Mouse (Mus musculus) bone marrow, adult 2 months (tissue): Measurements from ENCODE around the gene Gm29735. TPM values are rescaled to one million over a fixed set of nuclear protein-coding genes. Genes with fewer than 3 reads are reported as not detected.
"Not testable (repeated sequence)": the region's sequence is repeated elsewhere in the genome, so short reads cannot be mapped to it uniquely, and the experiment has no call there.

Experiments used
- H3K27ac ChIP-seq: fragments of 200-500 bp; 2 replicates; pipeline ENCODE4 v1.5.1; 2012; ENCODE audit warnings: low read depth, mild to moderate bottlenecking, control low read depth, inconsistent platforms, low read length; ENCODE audit not compliant: control insufficient read depth, poor library complexity, insufficient read depth
- H3K4me1 ChIP-seq: fragments of 200-500 bp; 2 replicates; pipeline ENCODE4 v1.6.1; 2011; ENCODE audit warnings: low read length; ENCODE audit not compliant: control insufficient read depth, insufficient read depth
- H3K4me3 ChIP-seq: fragments of 200-500 bp; replicated peaks from 2 replicates; pipeline ENCODE3; 2011; ENCODE audit warnings: mild to moderate bottlenecking, low read depth, low read length, control low read depth; ENCODE audit not compliant: control insufficient read depth
- CTCF ChIP-seq: fragments of 200-500 bp; IDR thresholded peaks from 2 replicates; pipeline ENCODE4 v1.5.1; 2011; ENCODE audit warnings: low read length, control low read depth; ENCODE audit not compliant: control insufficient read depth, insufficient read depth
- POLR2A ChIP-seq: fragments of 200-500 bp; IDR thresholded peaks from 2 replicates; pipeline ENCODE4 v1.6.1; 2011; ENCODE audit warnings: low read depth, mild to moderate bottlenecking, control low read depth, low read length, borderline replicate concordance; ENCODE audit not compliant: control insufficient read depth
- WGBS: fragments of 180-500 bp; shearing (Covaris S2); methylation state at CpG from one replicate; pipeline ENCODE4 v1.1.7; 2018; 5-methylcytosine and 5-hydroxymethylcytosine counted together
- polyA plus RNA-seq: library from polyadenylated mRNA; stranded (reverse); fragments of >200 nt; gene quantifications from 2 replicates; pipeline ENCODE4 v1.2.4, GENCODE M21; 2011; ENCODE audit warnings: low replicate concordance; ENCODE audit not compliant: missing spikeins, insufficient read depth, insufficient read length

The Gm29735 gene
- polyA plus RNA-seq, 1 experiment = not detected

GRCm38 (mm10) chr7:142140696-142141095 lies 16.2 kb downstream of the Gm29735 start:
- WGBS = 0% methylated on average over 1 of the region's 1 CpGs
- TF ChIP-seq POLR2A (no peak), CTCF (no peak)
- Histone ChIP-seq H3K4me3 (no peak overlapping the region), H3K4me1 (no peaks in the 10 kb centered on the region), H3K27ac (no peak overlapping the region)

DNA sequence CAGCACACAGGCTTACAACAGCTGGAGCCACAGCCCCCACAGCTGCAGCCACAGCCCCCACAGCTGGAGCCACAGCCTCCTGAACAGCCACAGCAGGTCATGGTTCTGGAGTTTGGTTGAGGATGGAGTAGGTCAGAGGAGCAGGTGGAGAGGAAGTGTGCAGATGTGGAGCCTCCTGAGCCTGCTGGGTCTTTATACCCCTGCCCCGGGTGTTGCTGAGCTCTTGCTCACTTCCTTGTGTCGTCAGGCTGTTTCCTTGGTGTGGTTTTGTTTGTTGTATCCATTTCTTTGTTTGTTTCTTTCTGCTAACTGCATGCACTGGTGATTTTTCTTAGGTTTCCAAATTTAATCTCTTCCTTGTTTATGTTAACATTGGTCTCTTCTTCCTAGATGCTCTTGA lies 21.0 kb downstream of the Gm29735 start, which contains the start of gene Gm39115:
Gm39115 (minus strand) TSS at position 101 of the 400 bp plus-strand sequence.
- H3K27ac ChIP-seq = not testable (repeated sequence)

GRCm38 (mm10) chr7:142134206-142134995 lies 22.5 kb downstream of the Gm29735 start:
- 52% methylated on average over 4 of the region's 4 CpGs for WGBS
- no peak for TF ChIP-seq POLR2A
- TF ChIP-seq CTCF = peak; percentile 8; the same call in 1 of the 2 replicates
- H3K27ac ChIP-seq = no peak overlapping the region
- H3K4me1 ChIP-seq = no peaks in the 10 kb centered on the region
- H3K4me3 ChIP-seq = no peak overlapping the region

More for the DNA sequence above, 21.0 kb downstream of the Gm29735 start, which contains the start of gene Gm39115:
- not testable (repeated sequence) for H3K4me3 ChIP-seq, H3K4me1 ChIP-seq
- 4% methylated on average over 2 of the region's 2 CpGs for WGBS

DNA sequence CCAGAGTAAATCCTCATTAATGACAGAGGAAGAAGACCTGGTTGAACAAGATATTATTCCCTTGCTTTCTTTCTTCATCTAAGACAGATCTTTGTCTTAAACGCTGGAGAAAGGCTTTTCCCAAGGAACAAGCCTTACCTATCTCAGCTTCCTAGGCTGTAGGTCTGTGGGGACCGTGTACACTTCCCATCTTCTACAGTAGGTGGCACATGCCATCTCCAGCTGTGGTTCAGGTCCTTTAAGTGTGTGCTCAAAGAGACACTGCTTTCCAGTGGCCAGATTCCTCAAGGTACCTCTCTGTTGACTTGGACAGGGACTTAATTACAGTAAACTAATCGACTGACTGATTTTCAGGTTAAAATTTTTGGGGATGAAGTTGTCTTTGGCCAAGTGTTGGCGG lies 28.1 kb downstream of the Gm29735 start:
- 49% methylated on average over 4 of the region's 4 CpGs for WGBS
- no peak overlapping the region for H3K4me3 ChIP-seq
- H3K4me1 ChIP-seq = no peaks in the 10 kb centered on the region
- H3K27ac ChIP-seq = no peak overlapping the region
- TF ChIP-seq CTCF (no peak), POLR2A (no peak)

DNA sequence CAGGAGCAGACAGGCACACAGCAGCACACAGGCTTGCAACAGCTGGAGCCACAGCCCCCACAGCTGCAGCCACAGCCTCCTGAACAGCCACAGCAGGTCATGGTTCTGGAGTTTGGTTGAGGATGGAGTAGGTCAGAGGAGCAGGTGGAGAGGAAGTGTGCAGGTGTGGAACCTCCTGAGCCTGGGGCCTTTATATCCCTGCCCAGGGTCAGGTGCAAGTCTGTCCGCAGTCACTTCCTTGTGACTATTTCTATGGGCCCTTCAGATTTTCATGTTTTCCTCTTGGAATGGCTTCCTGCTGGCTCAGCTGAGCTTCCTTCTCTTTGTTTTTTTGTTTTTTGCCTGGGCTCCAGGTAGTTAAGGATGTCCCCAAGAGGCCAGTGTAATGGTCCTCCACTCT lies 36.3 kb downstream of the Gm29735 start, which contains the start of gene Gm45618:
Gm45618 (minus strand) TSS at position 101 of the 400 bp plus-strand sequence.
- WGBS = 79% methylated on average over 1 of the region's 1 CpGs
- H3K27ac ChIP-seq, H3K4me3 ChIP-seq, H3K4me1 ChIP-seq: not testable (repeated sequence)

DNA sequence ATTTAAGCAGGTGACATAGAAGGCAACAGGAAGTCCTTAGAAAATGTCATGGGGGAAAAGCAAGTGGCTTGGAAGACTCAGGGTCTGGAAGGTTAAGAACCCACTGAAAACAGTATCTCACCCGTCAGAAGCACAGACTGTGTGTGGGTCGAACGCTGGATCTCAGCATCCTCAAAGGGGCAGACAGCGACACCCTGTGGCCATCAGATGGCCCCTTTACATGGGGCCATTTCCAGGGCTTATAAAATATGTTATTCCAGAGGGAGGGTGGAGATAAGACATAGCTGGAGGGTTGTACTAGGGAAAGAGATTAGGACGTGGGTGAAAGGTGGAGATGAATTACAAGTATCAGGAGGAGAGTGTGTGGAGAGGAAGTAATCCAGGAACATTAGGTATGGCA lies 37.3 kb downstream of the Gm29735 start:
- 15% methylated on average over 5 of the region's 5 CpGs for WGBS
- TF ChIP-seq POLR2A = no peak
- TF ChIP-seq CTCF = peak; percentile 42; the same call in 1 of the 2 replicates
- Histone ChIP-seq H3K4me3 (no peak overlapping the region), H3K27ac (no peak overlapping the region), H3K4me1 (no peaks in the 10 kb centered on the region)

Other genes starting within 250 kb of the Gm29735 start
- 19.7 and 30.1 TPM in 2 replicates for gene Tollip, start 238.6 kb downstream of the Gm29735 start, polyA plus RNA-seq
- gene Brsk2, start 207.4 kb downstream of the Gm29735 start, polyA plus RNA-seq = not detected in 2 replicates
- 28.2 and 34.3 TPM in 2 replicates for gene Mob2, start 96.0 kb downstream of the Gm29735 start, polyA plus RNA-seq
- gene Dusp8, start 61.3 kb downstream of the Gm29735 start, polyA plus RNA-seq = 4.9 and 7.5 TPM in 2 replicates
- not detected in 2 replicates for gene Gm45618, start 36.4 kb downstream of the Gm29735 start, polyA plus RNA-seq
- gene Gm39115, start 21.1 kb downstream of the Gm29735 start, polyA plus RNA-seq = not detected in 2 replicates
- gene Gm45337, start 12.5 kb downstream of the Gm29735 start, polyA plus RNA-seq = not detected in 2 replicates
- gene Gm4553, start 8.6 kb upstream of the Gm29735 start, polyA plus RNA-seq = not detected in 2 replicates
- not detected in 2 replicates for gene Krtap5-2, start 18.9 kb upstream of the Gm29735 start, polyA plus RNA-seq
- not detected in 2 replicates for gene Gm10153, start 33.3 kb upstream of the Gm29735 start, polyA plus RNA-seq
- not detected in 2 replicates for gene Krtap5-3, start 44.3 kb upstream of the Gm29735 start, polyA plus RNA-seq
- gene Gm7579, start 54.7 kb upstream of the Gm29735 start, polyA plus RNA-seq = not detected in 2 replicates
- gene Krtap5-5, start 72.9 kb upstream of the Gm29735 start, polyA plus RNA-seq = not detected in 2 replicates
- not detected in 2 replicates for gene Gm40460, start 84.0 kb upstream of the Gm29735 start, polyA plus RNA-seq
- not detected in 2 replicates for gene Gm2431, start 101.2 kb upstream of the Gm29735 start, polyA plus RNA-seq
- gene Gm4559, start 117.2 kb upstream of the Gm29735 start, polyA plus RNA-seq = not detected in 2 replicates
- gene Krtap5-1, start 140.0 kb upstream of the Gm29735 start, polyA plus RNA-seq = not detected in 2 replicates
- gene Krtap5-4, start 146.4 kb upstream of the Gm29735 start, polyA plus RNA-seq = not detected in 2 replicates
- gene Ifitm10, start 216.6 kb upstream of the Gm29735 start, polyA plus RNA-seq = 1.6 and 6.2 TPM in 2 replicates
- gene Gm49369, start 225.6 kb upstream of the Gm29735 start, polyA plus RNA-seq = not detected in 2 replicates
- 137 and 308 TPM in 2 replicates for gene Ctsd, start 230.9 kb upstream of the Gm29735 start, polyA plus RNA-seq